Comparison of ENCODE assay signal across 18 mouse cellular contexts in genomic region chrX:73684156-73684555, GRCm38 (mm10). TPM values are rescaled to one million over a fixed set of nuclear protein-coding genes. Genes with fewer than 3 reads are reported as not detected.
"Had no signal": no experiment of that assay in that cellular context is flagged by ENCODE, and none has a peak within 500 bp of the region (broad histone marks: within the 10 kb centered on the region; RNA-seq: fewer than 3 reads in every experiment).

No protein-coding gene starts in this region.

- H3K4me1 ChIP-seq: liver, embryonic 15.5 days; lung, embryonic 15.5 days; midbrain, embryonic 13.5 days; midbrain, embryonic 15.5 days; neural tube, embryonic 12.5 days had no signal

- H3K27me3 ChIP-seq: liver, embryonic 15.5 days; lung, embryonic 15.5 days; midbrain, embryonic 13.5 days; midbrain, embryonic 15.5 days; neural tube, embryonic 12.5 days had no signal

- DNase-seq: liver, postnatal 0 days; lung, adult 2 months; lung, postnatal 14 days; lung, postnatal 36 days; right cerebral cortex, postnatal 14 days; right cerebral cortex, postnatal 4 days; thymus, adult 18-20 months; thymus, postnatal 14 days; thymus, postnatal 4 days had no signal

- H3K27ac ChIP-seq: liver, embryonic 15.5 days; lung, embryonic 15.5 days; macrophage; midbrain, embryonic 13.5 days; midbrain, embryonic 15.5 days; neural tube, embryonic 12.5 days had no signal

- H3K4me3 ChIP-seq: liver, embryonic 15.5 days; lung, embryonic 15.5 days; megakaryocyte, embryonic 14.5 days; midbrain, embryonic 13.5 days; midbrain, embryonic 15.5 days; neural tube, embryonic 12.5 days had no signal

RNA-seq across cellular contexts. Expression of gene Slc6a8, which starts 11.2 kb away (rescaled TPM):
- total RNA-seq: monocyte, adult 5-6 weeks; neutrophil, adult 5-6 weeks had no signal

RNA-seq across cellular contexts. Expression of gene Pnck, which starts 24.2 kb away (rescaled TPM):
- total RNA-seq: monocyte, adult 5-6 weeks; neutrophil, adult 5-6 weeks had no signal

RNA-seq across cellular contexts. Expression of gene Dusp9, which starts 44.9 kb away (rescaled TPM):
- total RNA-seq: monocyte, adult 5-6 weeks; neutrophil, adult 5-6 weeks had no signal
